Mouse (Mus musculus): ENCODE data around the gene Slc1a5.

Gene Slc1a5

DNA sequence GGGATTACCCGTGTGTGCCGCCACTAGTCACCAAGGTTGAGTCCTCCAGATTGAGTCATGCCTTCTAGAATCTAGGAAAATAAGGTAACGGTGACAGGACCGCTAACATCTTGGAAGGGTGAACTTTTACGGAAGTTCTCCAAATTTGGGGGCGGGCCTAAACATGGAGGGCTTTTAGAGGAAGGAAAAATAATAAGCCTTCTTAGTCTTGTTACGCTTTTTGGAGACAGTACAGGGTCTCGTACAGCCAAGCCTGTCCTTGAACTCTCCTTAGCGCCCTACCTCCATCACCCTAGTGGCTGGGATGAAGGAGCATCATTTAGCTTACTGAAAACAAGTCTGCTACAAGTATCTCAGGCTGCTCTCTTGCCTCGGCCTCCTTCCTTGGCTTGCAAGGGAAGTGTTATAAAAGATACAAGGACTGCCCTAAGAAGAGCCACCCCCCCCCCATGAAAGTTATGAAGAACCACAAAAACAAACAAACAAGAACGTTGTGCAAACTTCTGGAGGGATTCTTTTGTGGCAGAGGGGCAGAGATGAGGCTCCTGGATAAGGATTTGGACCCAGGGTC, 1.5 kb downstream of the Slc1a5 start:
- DNase-seq (ENCODE audit: low read depth, low spot score) = no peak

DNA sequence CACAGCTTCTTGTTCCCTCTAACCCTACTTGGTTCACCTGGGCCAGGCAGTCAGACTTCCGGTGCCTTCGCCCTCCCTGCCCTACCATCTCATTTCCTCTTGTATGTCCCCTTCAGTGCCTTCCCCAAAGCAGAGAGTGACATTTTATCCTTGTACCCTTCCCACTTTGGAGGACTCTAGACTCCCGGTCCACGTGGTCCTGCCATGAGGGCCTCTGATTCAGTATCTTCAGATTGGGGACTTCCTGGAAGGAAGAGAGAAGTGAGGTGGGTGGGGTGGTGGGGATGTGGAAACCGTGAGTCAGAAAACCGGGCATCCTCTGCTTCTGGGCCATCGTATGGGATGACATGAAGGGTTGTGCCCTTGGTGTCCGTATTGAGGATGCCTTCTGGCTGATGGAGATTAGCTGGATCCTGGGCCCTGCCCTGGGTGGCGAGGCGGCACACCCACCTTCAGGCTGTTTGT, 2.1 kb downstream of the Slc1a5 start:
- no peak for DNase-seq (ENCODE audit: low read depth, low spot score)

DNA sequence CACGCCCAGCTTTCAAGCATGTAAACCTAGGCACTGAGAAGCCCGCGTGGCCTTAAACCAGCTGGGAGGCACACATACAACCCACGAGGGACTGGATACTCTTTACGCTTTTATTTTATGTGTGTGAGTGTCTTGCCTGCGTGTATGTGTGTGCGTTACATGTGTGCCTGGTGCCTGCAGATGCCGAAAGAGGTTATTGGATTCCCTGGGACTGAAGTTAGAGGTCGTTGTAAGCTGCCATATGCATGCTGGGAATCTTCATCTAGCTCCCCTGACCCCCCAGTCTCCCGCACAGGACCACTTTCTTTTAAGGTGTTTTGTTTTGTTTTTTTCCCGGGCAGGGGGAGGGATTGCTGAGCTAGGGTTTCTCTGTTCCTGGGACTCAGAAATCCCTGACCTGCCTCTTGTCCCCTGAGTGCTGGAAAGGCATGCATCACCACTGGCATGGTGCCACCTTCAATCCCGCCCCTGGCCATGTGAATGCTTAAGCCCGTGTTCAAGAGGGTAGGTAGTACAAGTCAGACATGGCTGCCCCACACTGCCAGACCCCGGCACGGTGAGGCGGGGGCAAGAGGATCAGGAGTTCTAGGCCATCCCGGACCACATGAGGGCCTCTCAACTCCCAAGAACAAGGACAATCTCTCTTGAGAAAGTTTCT, 2.7 kb downstream of the Slc1a5 start:
- DNase-seq (ENCODE audit: low read depth, low spot score) = no peak

DNA sequence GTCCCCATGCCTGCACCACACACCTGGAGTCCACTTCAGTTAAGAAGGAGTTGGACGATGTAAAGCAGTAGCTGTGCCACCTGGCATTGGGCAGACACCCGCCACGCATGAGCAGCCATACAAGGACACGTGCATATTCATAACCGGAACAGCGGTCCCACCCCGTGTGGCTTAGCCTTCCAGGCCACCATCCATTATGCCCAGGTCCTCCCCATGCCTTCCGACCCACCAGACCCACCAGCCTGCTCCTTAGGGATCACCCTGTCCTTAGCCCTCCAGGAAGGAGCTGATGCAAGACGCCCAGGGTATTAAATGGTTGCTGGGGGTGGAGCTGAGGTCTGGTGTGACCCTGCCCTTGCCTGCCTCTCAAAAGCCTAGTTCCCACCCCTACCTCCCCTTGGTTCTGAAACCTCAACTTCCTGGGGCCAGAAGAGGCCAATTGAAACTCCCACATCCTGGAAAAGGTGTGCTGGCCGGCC, 3.4 kb downstream of the Slc1a5 start:
- DNase-seq (ENCODE audit: low read depth, low spot score) = no peak

DNA sequence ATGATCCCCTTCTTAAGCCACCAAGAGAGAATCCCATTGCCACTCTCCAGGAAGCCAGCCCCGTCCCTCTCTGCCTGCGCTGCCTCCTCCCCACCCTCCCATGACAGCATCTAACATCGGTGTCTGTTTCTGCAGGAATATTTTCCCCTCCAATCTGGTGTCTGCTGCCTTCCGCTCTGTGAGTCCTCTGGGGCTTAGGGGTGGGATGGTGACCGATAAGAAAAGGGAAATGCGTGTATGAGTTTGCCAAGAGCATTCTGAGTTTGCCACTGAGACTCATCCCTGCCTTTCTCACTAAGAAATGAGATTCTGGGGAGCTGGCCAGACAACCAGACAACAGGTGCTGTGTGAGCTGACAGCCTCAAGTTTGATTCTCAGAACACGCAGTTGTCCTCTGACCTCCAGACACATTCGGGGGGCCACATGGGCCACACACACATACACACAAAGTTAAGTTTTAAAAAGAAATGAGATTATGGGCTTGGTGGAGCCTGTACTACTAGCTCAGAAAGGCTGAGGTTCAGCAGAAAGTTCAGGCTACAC, 4.5 kb downstream of the Slc1a5 start:
- DNase-seq (ENCODE audit: low read depth, low spot score) = no peak

DNA sequence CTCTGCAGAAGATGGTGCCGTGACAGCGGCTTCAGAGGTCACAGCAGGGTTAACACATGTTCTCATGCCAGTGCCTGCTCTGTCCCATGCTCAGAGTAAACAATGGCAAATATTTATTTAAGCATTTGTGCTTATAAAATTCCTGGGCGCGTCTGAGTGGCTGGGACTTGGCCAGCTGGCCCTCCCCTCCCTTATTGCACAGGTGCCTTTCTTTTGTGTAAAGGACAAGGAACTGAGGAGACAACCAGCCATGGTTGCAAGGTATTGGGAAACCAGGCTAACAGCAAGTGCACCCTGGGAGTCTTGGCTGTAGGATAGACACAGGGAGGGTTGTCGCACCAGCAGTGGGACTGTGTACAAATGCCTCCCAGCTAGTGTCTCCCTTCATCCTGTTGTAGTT, 11.2 kb downstream of the Slc1a5 start:
- no peak for DNase-seq (ENCODE audit: low read depth, low spot score)

DNA sequence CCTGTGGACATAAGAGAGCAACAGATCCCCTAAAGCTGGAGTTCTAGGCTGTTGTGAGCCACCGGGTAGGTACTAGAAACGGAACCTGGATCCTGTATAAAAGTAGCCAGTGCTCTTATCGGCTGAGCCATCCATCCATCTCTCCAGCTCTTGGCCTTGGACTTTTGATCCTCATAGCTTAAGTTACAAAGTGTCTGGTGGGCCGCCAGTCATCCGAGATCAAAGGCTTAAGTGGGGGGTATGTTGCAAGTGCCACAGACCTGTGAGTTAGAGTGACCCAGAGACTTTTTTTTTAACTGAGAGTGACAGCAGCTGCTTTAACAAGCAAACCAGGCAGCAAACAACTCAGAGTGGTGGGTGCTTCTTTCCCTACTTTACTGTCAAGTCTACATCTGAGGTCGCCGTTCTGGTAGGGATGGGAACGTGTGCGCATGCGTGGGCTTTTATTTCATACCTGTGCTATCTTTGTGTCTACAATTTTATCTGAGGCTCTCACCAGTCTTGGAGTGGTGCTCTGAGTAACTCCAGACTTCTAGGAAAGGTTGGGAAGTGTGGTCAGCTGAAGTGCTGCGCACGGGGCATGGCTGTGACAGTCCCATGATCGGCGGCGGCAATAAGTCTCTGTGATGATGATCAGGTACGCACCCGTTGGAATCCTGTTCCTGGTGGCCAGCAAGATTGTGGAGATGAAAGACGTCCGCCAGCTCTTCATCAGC, 12.0 kb downstream of the Slc1a5 start:
- no peak for DNase-seq (ENCODE audit: low read depth, low spot score)

DNA sequence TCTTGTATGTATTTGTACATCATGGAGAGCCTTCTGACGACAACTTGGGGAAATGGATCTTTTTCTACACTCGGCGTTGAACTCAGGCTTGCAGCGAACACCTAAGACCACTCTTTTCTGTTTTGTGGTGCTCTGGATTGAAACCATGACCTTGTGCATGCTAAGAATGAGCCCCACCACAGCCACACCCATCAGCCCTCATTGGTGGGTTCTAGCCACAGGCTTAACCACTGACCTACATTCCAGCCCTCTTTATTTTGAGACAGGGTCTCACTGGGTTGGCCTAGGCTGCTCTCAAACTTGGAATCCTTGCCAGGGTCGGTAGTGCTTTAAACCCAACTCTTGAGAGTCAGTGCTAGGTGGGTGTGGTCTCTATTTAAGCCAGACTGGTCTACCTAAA, 13.7 kb downstream of the Slc1a5 start:
- DNase-seq (ENCODE audit: low read depth, low spot score) = no peak

DNA sequence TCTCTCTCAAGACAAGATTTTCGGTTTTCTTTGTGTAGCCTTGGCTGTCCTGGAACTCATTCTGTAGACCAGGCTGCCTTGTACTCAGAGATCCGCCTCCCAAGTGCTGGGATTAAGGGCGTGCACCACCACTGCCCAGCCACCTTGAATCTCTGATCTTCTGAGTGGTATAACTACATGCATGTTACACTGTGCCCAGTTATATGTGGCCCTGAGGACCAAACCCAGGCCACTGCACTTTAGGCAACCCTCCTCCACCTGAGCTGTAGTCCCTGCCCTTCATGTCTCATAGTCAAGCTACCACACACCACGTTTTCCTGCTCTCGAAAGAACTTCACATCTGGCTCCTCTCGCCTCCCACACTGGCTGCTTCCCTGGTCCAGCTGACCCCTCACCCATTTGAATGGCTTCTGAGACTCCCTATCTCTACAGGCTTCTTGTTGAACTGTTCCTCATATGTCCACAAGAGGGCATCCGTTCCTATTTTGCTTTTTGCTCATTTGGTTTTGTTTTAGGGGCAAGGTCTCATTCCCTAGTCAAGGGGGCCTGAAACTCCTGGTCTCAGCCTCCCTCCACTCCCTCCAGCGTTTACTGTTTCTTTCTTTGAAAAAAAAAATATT, 23.4 kb downstream of the Slc1a5 start:
- DNase-seq (ENCODE audit: low read depth, low spot score) = no peak

DNA sequence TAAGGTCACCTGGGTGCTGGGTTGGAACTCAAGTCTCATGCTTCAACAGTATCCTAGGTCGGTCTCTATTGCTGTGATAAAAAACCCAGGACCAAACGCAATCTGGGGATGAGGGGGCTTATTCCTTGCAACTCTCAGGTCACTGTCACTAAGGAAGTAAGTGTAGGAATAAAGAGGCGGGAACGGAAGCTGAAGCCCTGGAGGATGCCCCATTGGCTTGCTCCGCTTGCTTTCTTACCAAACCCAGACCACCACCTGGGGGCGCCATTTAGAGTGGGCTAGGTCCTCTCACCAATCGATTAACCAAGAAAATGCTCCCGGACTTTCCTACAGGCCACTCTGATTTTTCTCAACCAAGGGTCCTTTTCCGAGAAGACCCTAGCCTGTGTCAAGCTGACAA, 26.8 kb downstream of the Slc1a5 start:
- no peak for DNase-seq (ENCODE audit: low read depth, low spot score)

DNA sequence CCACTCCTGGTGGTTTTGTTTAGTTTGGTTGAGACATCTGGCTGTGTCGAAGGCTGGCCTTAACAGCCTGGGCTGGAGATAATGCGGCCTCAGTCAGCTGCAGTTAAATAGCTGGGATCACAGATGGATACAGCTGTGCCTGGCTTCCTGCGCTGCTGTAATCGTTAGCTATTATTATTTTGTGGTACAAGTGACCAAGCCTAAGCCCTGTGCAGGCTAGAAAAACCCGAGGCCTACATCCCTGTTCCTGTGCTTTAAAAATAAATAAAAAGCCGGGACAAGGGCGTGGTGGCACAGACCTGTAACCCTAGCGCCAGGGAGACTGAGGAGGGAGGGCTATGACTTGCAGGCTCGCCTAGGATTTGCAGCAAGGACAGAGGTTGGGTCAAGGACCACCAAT, 27.5 kb downstream of the Slc1a5 start:
- DNase-seq (ENCODE audit: low read depth, low spot score) = no peak

DNA sequence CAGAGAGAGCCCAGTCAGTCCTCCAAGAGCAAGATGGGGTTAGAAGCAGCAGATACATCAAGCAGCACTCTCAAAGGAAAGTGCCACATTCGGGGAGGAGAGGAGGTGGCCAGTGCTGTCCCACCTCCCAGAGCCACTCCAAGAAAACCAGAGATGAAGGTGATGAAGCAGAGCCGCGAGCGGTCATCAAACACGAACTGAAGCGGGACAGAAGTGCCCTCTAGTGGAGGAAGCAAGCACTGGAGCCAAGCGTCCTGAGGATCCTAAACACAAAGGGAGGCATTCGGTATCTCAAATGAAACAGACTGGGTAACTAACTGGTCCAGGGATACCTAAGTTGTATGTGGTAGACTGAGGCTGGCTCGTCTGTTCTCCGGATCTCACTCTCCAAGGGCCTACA, 28.6 kb downstream of the Slc1a5 start:
- DNase-seq (ENCODE audit: low read depth, low spot score) = no peak

DNA sequence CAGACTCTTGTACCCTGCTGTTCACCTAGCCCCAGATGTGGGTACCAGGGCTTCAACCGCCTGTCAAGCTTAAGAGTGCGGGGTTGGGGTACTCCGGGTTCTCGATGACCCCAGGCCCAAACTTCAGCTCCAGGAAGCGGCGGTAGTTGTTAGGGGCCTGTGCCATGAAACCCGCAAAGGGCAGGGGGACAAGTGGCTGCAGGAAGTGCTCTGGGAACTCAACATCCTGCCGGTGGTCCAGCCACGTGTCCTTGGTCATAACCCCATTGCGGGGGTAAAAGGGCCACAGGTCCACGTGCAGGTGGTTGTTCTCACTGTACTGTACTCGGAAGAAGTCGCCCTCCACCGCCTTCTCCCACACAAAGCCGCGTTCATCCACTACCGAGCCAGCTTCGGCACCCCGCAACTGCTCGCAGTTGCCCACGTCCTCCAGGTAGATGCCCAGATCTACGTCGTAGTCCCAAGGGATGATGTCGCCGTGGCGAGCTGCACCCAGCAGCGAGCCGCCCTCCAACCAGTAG, 29.3 kb downstream of the Slc1a5 start:
- no peak for DNase-seq (ENCODE audit: low read depth, low spot score)

DNA sequence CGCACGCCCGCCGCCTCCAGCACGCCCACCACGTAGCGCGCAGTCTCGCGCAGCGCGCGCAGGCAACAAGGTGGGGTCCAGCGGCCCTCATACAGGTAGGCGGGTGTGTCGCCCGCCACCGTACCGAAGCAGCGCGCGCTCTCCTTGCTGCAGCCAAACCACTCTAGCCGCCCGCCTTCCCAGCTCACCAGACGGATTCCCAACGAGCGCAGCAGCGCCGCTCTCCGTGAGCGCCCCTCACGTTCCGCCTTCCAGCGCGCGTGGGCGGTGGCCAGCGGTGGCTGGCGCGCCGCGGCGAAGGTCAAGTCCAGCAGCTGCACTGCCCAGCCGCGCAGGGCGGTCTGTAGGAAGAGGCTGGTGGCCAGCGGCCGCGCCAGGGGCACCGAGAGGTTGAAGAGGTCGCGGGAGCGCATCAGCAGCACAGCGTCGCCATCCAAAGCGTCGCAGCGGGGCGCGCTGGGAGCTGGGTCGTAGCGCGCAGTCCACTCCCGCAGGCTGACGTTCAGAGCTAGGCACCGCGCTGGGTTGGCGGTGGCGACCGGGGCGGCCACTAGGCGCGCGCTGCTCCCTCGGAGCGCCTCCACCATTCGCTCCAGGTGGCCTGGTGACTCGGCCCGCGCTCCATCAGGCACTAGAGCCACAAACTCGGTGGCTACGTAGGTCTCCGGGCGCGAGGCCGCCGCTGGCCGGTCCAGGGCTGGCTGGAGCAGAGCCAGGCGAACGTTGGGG, 29.9 kb downstream of the Slc1a5 start:
- DNase-seq (ENCODE audit: low read depth, low spot score) = no peak

DNA sequence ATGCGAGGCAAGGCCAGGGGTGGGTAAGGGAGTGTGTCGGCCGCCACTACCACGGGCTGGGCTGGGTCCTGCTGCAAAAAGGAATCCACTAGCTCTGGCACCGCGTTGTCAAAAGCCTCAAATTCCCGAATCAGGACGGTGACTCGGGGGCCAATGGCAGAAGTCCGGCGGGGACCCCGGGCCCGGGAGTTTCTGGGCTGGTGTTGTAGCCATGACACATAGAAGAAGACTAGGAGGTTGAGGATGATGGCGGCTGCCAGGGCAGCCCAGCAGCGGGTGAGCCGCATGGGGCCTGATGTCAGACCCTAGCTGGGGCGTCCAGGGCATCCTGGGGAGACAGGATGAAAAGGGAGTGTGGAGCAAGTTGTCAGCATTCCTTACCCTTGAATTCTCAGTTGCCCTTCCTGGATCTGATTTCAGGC, 30.5 kb downstream of the Slc1a5 start:
- no peak for DNase-seq (ENCODE audit: low read depth, low spot score)

DNA sequence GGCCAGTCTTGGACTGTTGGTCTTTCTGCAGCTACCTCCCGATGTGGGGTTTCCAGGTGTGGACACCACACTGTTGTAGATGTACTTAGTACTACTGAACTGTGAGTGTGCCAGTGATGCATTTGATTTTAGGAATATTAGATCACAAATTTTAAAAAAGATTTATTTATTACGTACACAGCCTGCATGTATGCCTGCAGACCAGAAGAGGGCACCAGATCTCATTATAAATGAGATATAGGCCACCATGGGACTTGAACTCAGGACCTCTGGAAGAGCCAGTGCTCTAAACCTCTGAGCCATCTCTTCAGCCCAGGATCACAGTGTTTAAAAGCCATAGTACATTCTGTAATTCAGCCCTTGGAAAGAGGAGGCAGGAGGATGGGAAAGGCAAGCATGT, 31.4 kb downstream of the Slc1a5 start:
- DNase-seq (ENCODE audit: low read depth, low spot score) = no peak

DNA sequence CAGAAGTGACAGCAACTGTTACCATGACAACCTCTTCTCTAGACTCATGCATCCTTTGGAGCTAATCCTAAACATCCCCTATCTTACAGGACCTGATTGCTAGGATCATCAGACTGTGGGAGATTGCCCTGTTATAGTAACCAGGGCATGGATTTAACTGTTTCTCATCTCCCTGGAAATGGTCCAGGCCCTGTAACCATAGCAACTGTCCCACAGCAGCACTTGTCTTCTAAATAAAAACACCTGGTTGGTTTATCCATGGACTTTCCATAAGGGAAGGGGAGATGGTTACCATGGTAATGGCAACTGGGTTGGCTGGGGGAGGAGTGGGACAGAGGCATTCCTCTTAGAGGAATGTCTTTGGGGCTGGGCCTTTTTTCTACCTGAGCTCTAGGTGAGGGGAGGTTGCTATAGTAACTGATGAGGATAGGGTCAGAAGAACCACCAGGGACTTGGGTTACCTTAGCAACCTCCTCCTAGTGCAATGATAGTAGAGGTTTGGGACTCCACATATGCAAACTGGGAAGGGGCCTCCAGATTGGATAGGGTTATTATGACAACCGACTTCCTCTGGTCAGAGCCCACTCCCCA, 34.3 kb downstream of the Slc1a5 start, which contains the start of gene Strn4:
Gene Strn4 (plus strand): TSS at position 539 of the 591 bp plus-strand sequence.
- DNase-seq (ENCODE audit: low read depth, low spot score) = no peak

DNA sequence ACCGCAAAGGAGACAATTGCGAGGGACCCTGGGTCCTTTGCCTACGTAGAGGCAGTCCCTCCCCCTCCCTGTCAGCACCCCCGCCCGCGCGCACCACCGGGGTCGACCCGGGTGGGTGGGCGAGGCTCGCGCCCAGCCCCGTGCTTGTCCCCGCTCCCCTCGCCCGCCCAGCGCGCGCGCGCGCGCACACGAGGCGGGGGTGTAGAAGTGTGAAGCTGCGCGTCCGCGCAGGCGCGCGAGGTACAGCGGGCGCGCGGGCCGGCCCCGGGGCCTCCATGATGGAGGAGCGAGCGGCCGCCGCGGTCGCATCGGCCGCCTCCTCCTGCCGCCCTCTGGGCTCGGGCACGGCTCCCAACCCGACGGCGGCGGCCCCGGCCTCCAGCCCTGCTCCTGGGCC, 34.9 kb downstream of the Slc1a5 start:
- DNase-seq (ENCODE audit: low read depth, low spot score) = peak; percentile 71

DNA sequence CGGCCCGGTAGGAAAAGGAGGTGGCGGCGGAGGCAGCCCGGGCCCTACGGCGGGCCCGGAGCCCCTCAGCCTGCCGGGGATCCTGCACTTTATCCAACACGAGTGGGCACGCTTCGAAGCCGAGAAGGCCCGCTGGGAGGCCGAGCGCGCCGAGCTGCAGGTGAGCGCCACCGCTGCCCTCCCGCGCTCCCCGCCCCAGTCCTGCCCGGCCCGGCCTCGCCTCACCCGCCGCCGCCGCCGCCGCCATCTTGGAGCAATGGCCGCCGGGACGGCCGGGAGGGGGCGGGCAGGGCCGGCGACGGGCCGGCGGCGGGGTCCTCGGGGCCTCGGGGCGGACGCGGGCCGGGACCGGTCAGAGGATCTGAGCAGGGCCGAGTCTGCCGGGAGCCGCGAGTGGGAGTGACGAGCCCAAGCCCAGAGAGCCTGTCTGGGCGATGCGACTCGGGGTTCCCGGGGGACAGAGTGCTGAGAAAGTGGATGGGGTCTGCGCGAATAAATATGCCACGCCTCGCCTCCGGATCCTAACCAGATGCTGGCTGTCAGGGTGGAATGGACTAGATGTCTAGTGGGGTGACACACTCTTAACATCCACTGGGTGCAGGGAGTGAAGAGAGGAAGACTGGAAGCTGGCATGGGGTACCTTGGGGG, 35.5 kb downstream of the Slc1a5 start, which contains the start of gene Fkrp:
Gene Fkrp (minus strand): TSS at position 258 of the 648 bp plus-strand sequence.
- no peak for DNase-seq (ENCODE audit: low read depth, low spot score)

DNA sequence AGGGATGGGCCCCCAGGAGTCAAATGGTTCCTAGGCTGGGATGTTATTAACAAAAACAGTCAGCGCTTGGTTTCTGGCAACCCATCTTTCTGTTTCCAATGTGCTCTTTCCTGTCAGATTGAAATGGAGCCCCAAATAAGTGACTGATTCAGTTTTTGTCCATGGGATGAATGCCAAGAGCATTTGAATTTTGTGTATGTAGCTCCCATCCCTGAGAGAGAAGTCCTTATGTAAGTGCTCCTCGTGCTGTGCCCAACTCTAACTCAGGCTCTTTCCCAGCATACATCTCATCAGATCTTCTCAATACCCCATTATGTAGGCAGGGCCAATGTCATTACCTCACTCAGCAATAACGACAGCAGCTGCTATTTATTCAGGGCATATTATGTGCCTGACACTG, 36.6 kb downstream of the Slc1a5 start:
- DNase-seq (ENCODE audit: low read depth, low spot score) = no peak

Measured in retina, adult 2 months (tissue).